Mouse (Mus musculus) liver, postnatal 0 days (tissue): ENCODE measurements at regions not wholly inside any gene's neighbourhood (a gene's known extent, or its start where the extent isn't known, plus 50 kb on each side); places are given as distances from the start of the nearest gene placed in this dataset.

Experiments
- CTCF ChIP-seq: sonication (generic); IDR thresholded peaks from 2 replicates; pipeline ENCODE4 v1.5.1; 2016; ENCODE audit warnings: antibody characterized with exemption, low read depth
- EP300 ChIP-seq: IDR thresholded peaks from 2 replicates; pipeline ENCODE4 v1.6.1; 2016; ENCODE audit warnings: antibody characterized with exemption, low read depth, mild to moderate bottlenecking

DNA sequence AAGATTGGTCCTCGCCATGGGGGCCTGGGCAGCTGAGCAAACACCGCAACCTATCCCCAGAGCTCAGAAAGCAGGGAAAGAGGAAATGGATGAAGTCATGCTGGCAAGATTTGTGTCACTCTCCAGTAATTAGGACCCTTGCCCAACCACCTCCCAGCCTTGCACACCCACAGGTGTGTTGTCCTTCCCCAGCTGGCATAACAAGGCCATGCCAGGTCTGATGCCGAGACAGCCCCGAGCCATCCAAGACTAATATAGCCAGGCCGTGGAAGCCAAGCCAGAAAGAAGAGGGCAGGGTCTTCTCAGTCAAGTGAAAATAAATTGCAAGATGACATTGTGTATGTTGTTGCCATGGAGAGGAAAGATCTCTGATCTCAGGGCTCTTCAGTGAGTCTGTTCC lies 164.3 kb downstream of the Snx19 start:
- TF ChIP-seq CTCF = no peak
- TF ChIP-seq EP300 = no peak
